Mouse (Mus musculus) myocyte (in vitro differentiated cells): ENCODE results near the gene Tmigd3.

Experiments used
- CEBPB ChIP-seq: IDR thresholded peaks from 2 replicates; pipeline ENCODE4 v1.6.1; 2011; ENCODE audit warnings: mild to moderate bottlenecking, moderate library complexity; ENCODE audit not compliant: poor library complexity, insufficient read depth, severe bottlenecking
- E2F4 ChIP-seq: IDR thresholded peaks from one replicate; pipeline ENCODE4 v1.6.1; 2011; ENCODE audit warnings: mild to moderate bottlenecking, control low read depth, moderate library complexity; ENCODE audit not compliant: insufficient read depth
- MAX ChIP-seq: IDR thresholded peaks from one replicate; pipeline ENCODE4 v1.6.1; 2011; ENCODE audit warnings: low read depth, mild to moderate bottlenecking, control low read depth
- MYOD1 ChIP-seq, 3 experiments: IDR thresholded peaks; one replicate each; pipeline ENCODE4 v1.6.1; 2011; ENCODE audit warnings: control low read depth in 2 of 3, low read depth in 2 of 3, mild to moderate bottlenecking in 2 of 3, moderate library complexity in 1 of 3; ENCODE audit not compliant: insufficient read length in 2 of 3, control insufficient read depth in 1 of 3
- MYOG ChIP-seq, 3 experiments: IDR thresholded peaks; one replicate each; pipeline ENCODE4 v1.6.1; 2011; ENCODE audit warnings: control low read depth in 2 of 3, low read depth in 2 of 3, mild to moderate bottlenecking in 2 of 3; ENCODE audit not compliant: insufficient read length in 2 of 3, control insufficient read depth in 1 of 3, insufficient read depth in 1 of 3
- POLR2A ChIP-seq: IDR thresholded peaks from one replicate; pipeline ENCODE4 v1.6.1; 2011; ENCODE audit warnings: low read depth, mild to moderate bottlenecking, control low read depth, moderate library complexity; ENCODE audit not compliant: insufficient read length
- POLR2AphosphoS2 ChIP-seq: IDR thresholded peaks from one replicate; pipeline ENCODE4 v1.6.1; 2011; ENCODE audit warnings: low read depth, control low read depth; ENCODE audit not compliant: insufficient read length
- REST ChIP-seq: IDR thresholded peaks from one replicate; pipeline ENCODE4 v1.6.1; 2011; ENCODE audit warnings: mild to moderate bottlenecking, control low read depth, moderate library complexity; ENCODE audit not compliant: insufficient read depth, insufficient read length
- SRF ChIP-seq: IDR thresholded peaks from one replicate; pipeline ENCODE4 v1.6.1; 2011; ENCODE audit warnings: low read depth; ENCODE audit not compliant: control insufficient read depth, insufficient read length
- TCF12 ChIP-seq: IDR thresholded peaks from one replicate; pipeline ENCODE4 v1.6.1; 2011; ENCODE audit warnings: mild to moderate bottlenecking, control low read depth; ENCODE audit not compliant: poor library complexity, insufficient read depth, severe bottlenecking
- TCF3 ChIP-seq: IDR thresholded peaks from one replicate; pipeline ENCODE4 v1.6.1; 2011; ENCODE audit warnings: low read depth, control low read depth; ENCODE audit not compliant: insufficient read length
- USF1 ChIP-seq: IDR thresholded peaks from one replicate; pipeline ENCODE4 v1.6.1; 2011; ENCODE audit warnings: low read depth, mild to moderate bottlenecking, control low read depth, moderate library complexity

GRCm38 (mm10) chr3:105900716-105901115 lies 30.0 kb downstream of the Tmigd3 start:
- TF ChIP-seq POLR2A (no peak), USF1 (no peak), E2F4 (no peak), POLR2AphosphoS2 (no peak), SRF (no peak), MAX (no peak), MYOD1 (IDR thresholded peaks at IDR 0.05; ENCODE audit: control insufficient read depth in 1 of 3, insufficient read length in 2 of 3, low read depth in 2 of 3) (no peak), MYOG (IDR thresholded peaks at IDR 0.05; ENCODE audit: control insufficient read depth in 1 of 3, insufficient read depth in 1 of 3, insufficient read length in 2 of 3, low read depth in 2 of 3) (no peak), TCF12 (no peak), REST (no peak), TCF3 (no peak), CEBPB (no peak)
